8 mouse cellular contexts compared by ENCODE assay signal in the genomic region with DNA sequence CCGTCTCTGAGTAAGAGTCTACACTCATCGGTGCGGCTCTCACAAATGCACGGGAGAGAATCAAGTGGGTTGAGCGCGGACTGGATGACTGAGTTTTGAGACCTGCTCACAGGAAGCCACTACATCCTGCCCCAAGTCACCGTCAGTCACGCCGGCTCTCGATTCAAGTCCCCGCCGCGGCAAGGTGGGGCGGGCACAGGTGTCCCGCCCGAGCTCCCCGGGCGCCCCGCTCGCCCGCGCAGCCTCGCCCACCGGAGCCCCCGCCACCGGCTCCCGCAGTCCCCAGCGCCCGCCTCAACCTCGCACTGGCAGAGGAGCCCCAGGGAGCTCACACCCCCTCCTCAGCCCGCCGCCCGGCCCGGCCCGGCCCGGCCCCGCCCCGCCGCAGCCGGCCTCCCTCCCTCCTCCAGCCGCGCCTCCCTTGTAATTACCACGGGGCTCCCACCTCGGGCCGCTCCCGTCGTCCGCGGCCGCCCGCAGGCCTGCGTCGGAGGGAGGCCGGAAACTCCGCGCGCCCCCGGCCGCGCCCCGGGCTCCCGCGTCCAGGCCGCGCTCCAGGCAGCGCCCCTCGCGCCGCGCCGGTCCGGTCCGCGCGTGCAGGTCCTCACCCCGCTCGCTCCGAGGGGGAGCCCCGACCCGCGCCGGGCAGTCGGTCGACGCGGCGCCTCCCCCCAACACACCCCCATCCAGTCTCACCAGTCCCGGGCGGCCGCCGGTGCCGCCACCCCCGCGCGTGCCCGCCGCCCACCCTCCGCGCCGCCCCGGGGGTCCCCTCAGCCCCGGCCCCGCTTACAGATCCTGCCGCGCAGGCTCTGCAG. TPM values are rescaled to one million over a fixed set of nuclear protein-coding genes. Genes with fewer than 3 reads are reported as not detected.
DNase-seq lines count a peak whose midpoint lies in the region; ATAC-seq and TF ChIP-seq lines count a peak whose summit lies in the region.

No protein-coding gene starts in this region.

- peak overlapping the region; percentile 97 for H3K27ac ChIP-seq in heart, postnatal 0 days (ENCODE audit: low read depth)

- no peaks in the 10 kb centered on the region for H3K36me3 ChIP-seq in heart, postnatal 0 days (replicated peaks; ENCODE audit: control insufficient read depth, insufficient read depth, low read length)

- peak overlapping the region; percentile 88 for H3K4me2 ChIP-seq in heart, postnatal 0 days (ENCODE audit: low read depth, low read length)

- no peak for TF ChIP-seq CTCF in heart, postnatal 0 days (IDR thresholded peaks at IDR 0.05; ENCODE audit: low read depth)

- WGBS in heart, postnatal 0 days, result under 1% methylated on average over 63 of the region's 105 CpGs

- H3K4me1 ChIP-seq in heart, postnatal 0 days (ENCODE audit: control insufficient read depth, insufficient read depth), result peaks cover 8% of the 10 kb centered on the region

- no peaks in the 10 kb centered on the region for H3K9me3 ChIP-seq in heart, postnatal 0 days (replicated peaks; ENCODE audit: control insufficient read depth, low read length)

- H3K9ac ChIP-seq in heart, postnatal 0 days (replicated peaks; ENCODE audit: low read depth, low read length), result peak overlapping the region; percentile 99

- peak overlapping the region; percentile 99 for H3K4me3 ChIP-seq in heart, postnatal 0 days (ENCODE audit: low read depth, low read length)

- DNase-seq in ES-CJ7 (ENCODE audit: low read depth, low spot score), result peak; percentile 57
- peak; percentile 71 for DNase-seq in brain, adult 2 months (ENCODE audit: low read depth, low spot score)
- peak; percentile 48 for DNase-seq in heart, postnatal 0 days (ENCODE audit: low spot score)
- DNase-seq in kidney, postnatal 25 days, result peak; percentile 60 to 84
- DNase-seq in lung, postnatal 14 days, result peak; percentile 61
- peak; percentile 64 for DNase-seq in ovary, postnatal 36 days (ENCODE audit: low spot score)
- DNase-seq in thymus, postnatal 36 days, result peak; percentile 85 to 90

- ATAC-seq in erythroid progenitor cell, adult 5-6 weeks (replicated peaks; ENCODE audit: low FRiP score, poor library complexity, severe bottlenecking), result peak; percentile 57; the same call in 1 of the 2 replicates
- peak; percentile 82 for ATAC-seq in heart, postnatal 0 days (ENCODE audit: insufficient read depth, low read depth)

- TF ChIP-seq EP300 in heart, postnatal 0 days (IDR thresholded peaks at IDR 0.05; ENCODE audit: low read depth), result no peak

- H3K27me3 ChIP-seq in heart, postnatal 0 days (ENCODE audit: control insufficient read depth, insufficient read depth, low read length), result 0 out of 2 replicates have a peak, but pooled peaks cover 4% of the 10 kb centered on the region

RNA-seq across cellular contexts. Expression of gene Rasa2, which starts 0.6 kb away (rescaled TPM):
- 4.0 and 7.5 TPM in 2 replicates for total RNA-seq in erythroid progenitor cell, adult 5-6 weeks (2015; ENCODE audit: low replicate concordance)
- 6.3 and 8.9 TPM in 2 replicates for total RNA-seq in erythroid progenitor cell, adult 5-6 weeks (2017; ENCODE audit: low replicate concordance)
- total RNA-seq in heart, postnatal 0 days (2014; rRNA removed; ENCODE audit: low replicate concordance), result 4.6 and 38.9 TPM in 2 replicates
- polyA plus RNA-seq in heart, postnatal 0 days (2015; fragmentation: Nextera tagmentation; extraction: Ambion mirVana), result 6.9 and 8.0 TPM in 2 replicates

Comparison
In these comparisons a context has a peak if more than half of its experiments do, and no peak if none do; other contexts are left out.
1. Peak in every context shown above with its lines: DNase-seq, ATAC-seq, H3K4me3 ChIP-seq and H3K27ac ChIP-seq.